Mouse (Mus musculus): ENCODE measurements at regions not wholly inside any gene's neighbourhood (a gene's known extent, or its start where the extent isn't known, plus 50 kb on each side); places are given as distances from the start of the nearest gene placed in this dataset.

DNA sequence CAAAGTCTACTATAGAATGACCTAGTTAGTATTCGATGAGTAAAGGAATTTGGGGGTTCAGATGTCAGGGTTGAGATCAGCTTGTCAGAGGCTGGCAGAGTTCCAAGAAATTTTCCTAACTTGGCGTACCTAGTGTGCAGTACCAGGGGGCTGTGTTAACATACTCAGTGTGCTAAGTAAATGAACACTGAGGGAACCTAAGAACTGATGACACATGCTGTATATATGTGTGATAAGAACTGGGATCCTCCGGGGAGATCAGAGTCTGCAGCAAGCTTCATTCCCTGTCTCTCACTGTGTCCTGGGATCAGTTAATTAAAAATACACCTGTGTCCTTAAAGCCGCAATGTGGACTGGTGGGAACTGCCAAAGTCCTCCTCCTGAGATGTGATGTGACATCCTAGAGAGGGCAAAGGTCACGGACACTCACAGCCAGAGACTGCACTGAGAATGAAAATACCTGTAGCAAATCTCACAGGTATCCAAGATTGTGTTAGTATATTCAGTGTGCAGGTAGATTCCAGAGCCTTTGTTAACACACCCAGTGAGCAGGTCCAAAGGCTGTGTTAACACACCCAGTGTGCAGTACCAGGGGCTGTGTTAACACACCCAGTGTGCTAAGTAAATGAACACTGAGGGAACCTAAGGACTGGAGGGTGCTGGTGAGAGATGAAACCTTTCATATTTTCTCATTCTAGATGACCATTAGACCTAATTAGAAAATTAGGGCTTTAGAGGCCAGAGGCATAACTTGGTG is 69.1 kb upstream of the Fhl2 start:
- H3K4me3 ChIP-seq (ENCODE audit: low read depth, low read length), result no peak overlapping the region
- DNase-seq (ENCODE audit: low spot score), result no peak

GRCm38 (mm10) chr1:43269685-43270084 is 72.9 kb upstream of the Fhl2 start:
- Histone ChIP-seq H3K9me3 (ENCODE audit: control insufficient read depth, low read length) (no peaks in the 10 kb centered on the region), H3K4me3 (ENCODE audit: low read depth, low read length) (no peak overlapping the region), H3K27ac (ENCODE audit: low read depth, low read length) (no peak overlapping the region), H3K36me3 (ENCODE audit: control insufficient read depth, insufficient read depth, low read length) (no peaks in the 10 kb centered on the region), H3K27me3 (ENCODE audit: control insufficient read depth, insufficient read depth, low read length) (no peaks in the 10 kb centered on the region), H3K4me2 (ENCODE audit: low read depth, low read length, severe bottlenecking) (no peak overlapping the region), H3K4me1 (replicated peaks; ENCODE audit: control insufficient read depth, insufficient read depth, low read length) (no peaks in the 10 kb centered on the region), H3K9ac (ENCODE audit: low read length) (no peak overlapping the region)
- 45% methylated on average over 7 of the region's 7 CpGs for WGBS
- no peak for ATAC-seq (replicated peaks; ENCODE audit: low FRiP score)
- peak; percentile 55 for DNase-seq (ENCODE audit: low spot score)

More for the DNA sequence above, 69.1 kb upstream of the Fhl2 start:
- Histone ChIP-seq H3K4me1 (replicated peaks; ENCODE audit: control insufficient read depth, insufficient read depth, low read length) (no peaks in the 10 kb centered on the region), H3K9me3 (ENCODE audit: control insufficient read depth, low read length) (no peaks in the 10 kb centered on the region), H3K36me3 (ENCODE audit: control insufficient read depth, insufficient read depth, low read length) (no peaks in the 10 kb centered on the region), H3K27me3 (ENCODE audit: control insufficient read depth, insufficient read depth, low read length) (no peaks in the 10 kb centered on the region), H3K27ac (ENCODE audit: low read depth, low read length) (no peak overlapping the region), H3K4me2 (ENCODE audit: low read depth, low read length, severe bottlenecking) (no peak overlapping the region), H3K9ac (ENCODE audit: low read length) (no peak overlapping the region)
- ATAC-seq (replicated peaks; ENCODE audit: low FRiP score), result no peak
- 86% methylated on average over 5 of the region's 5 CpGs for WGBS

DNA sequence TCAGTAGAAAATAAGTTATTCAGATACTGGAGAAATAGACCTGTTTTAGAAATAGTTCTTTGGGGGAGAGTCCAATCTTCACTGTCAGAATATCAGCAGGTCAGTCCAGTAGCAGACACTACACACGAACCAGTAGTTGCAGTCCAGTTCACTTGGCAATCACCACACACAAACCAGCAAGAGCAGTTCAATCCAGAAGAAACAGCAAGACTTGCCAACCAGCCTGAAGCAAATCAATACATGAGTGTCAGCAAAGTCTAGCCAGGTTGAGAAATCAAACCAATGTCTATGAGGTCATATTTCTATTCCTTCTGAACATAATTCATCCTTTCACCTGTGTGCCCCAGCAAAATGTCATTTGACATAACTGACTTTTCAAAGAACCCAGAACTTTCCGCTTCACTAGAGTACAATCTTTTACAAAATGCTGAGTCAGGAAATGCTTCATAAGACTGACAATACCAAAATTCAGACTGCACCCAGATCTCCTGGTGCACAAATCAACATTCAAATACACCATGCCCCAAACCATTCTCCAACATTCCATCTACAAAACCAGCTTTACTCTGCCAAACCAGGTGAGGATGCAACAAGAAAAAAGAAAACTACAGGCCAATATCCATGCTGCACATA is 76.6 kb upstream of the Fhl2 start:
- Histone ChIP-seq H3K4me3 (ENCODE audit: low read depth, low read length) (no peak overlapping the region), H3K27me3 (ENCODE audit: control insufficient read depth, insufficient read depth, low read length) (no peaks in the 10 kb centered on the region), H3K9me3 (ENCODE audit: control insufficient read depth, low read length) (no peaks in the 10 kb centered on the region), H3K4me1 (replicated peaks; ENCODE audit: control insufficient read depth, insufficient read depth, low read length) (no peaks in the 10 kb centered on the region), H3K9ac (ENCODE audit: low read length) (no peak overlapping the region), H3K4me2 (ENCODE audit: low read depth, low read length, severe bottlenecking) (no peak overlapping the region), H3K27ac (ENCODE audit: low read depth, low read length) (no peak overlapping the region), H3K36me3 (ENCODE audit: control insufficient read depth, insufficient read depth, low read length) (no peaks in the 10 kb centered on the region)
- 87% methylated on average over 2 of the region's 2 CpGs for WGBS
- DNase-seq (ENCODE audit: low spot score) (no peak), ATAC-seq (replicated peaks; ENCODE audit: low FRiP score) (no peak)

GRCm38 (mm10) chr1:43291736-43292135 is 95.0 kb upstream of the Fhl2 start:
- Histone ChIP-seq H3K27ac (ENCODE audit: low read depth, low read length) (no peak overlapping the region), H3K9ac (ENCODE audit: low read length) (no peak overlapping the region), H3K4me3 (ENCODE audit: low read depth, low read length) (no peak overlapping the region), H3K9me3 (ENCODE audit: control insufficient read depth, low read length) (no peaks in the 10 kb centered on the region), H3K4me1 (replicated peaks; ENCODE audit: control insufficient read depth, insufficient read depth, low read length) (no peaks in the 10 kb centered on the region), H3K4me2 (ENCODE audit: low read depth, low read length, severe bottlenecking) (no peak overlapping the region), H3K27me3 (ENCODE audit: control insufficient read depth, insufficient read depth, low read length) (no peaks in the 10 kb centered on the region), H3K36me3 (ENCODE audit: control insufficient read depth, insufficient read depth, low read length) (no peaks in the 10 kb centered on the region)
- WGBS, result 84% methylated on average over 8 of the region's 8 CpGs
- DNase-seq (ENCODE audit: low spot score) (no peak), ATAC-seq (replicated peaks; ENCODE audit: low FRiP score) (no peak)

GRCm38 (mm10) chr1:43292561-43292960 is 95.8 kb upstream of the Fhl2 start:
- Histone ChIP-seq H3K9ac (ENCODE audit: low read length) (no peak overlapping the region), H3K4me3 (ENCODE audit: low read depth, low read length) (no peak overlapping the region), H3K36me3 (ENCODE audit: control insufficient read depth, insufficient read depth, low read length) (no peaks in the 10 kb centered on the region), H3K9me3 (ENCODE audit: control insufficient read depth, low read length) (no peaks in the 10 kb centered on the region), H3K27ac (ENCODE audit: low read depth, low read length) (no peak overlapping the region), H3K4me1 (replicated peaks; ENCODE audit: control insufficient read depth, insufficient read depth, low read length) (no peaks in the 10 kb centered on the region), H3K27me3 (ENCODE audit: control insufficient read depth, insufficient read depth, low read length) (no peaks in the 10 kb centered on the region), H3K4me2 (ENCODE audit: low read depth, low read length, severe bottlenecking) (no peak overlapping the region)
- DNase-seq (ENCODE audit: low spot score) (no peak), ATAC-seq (replicated peaks; ENCODE audit: low FRiP score) (no peak)
- WGBS, result 95% methylated on average over 2 of the region's 2 CpGs

DNA sequence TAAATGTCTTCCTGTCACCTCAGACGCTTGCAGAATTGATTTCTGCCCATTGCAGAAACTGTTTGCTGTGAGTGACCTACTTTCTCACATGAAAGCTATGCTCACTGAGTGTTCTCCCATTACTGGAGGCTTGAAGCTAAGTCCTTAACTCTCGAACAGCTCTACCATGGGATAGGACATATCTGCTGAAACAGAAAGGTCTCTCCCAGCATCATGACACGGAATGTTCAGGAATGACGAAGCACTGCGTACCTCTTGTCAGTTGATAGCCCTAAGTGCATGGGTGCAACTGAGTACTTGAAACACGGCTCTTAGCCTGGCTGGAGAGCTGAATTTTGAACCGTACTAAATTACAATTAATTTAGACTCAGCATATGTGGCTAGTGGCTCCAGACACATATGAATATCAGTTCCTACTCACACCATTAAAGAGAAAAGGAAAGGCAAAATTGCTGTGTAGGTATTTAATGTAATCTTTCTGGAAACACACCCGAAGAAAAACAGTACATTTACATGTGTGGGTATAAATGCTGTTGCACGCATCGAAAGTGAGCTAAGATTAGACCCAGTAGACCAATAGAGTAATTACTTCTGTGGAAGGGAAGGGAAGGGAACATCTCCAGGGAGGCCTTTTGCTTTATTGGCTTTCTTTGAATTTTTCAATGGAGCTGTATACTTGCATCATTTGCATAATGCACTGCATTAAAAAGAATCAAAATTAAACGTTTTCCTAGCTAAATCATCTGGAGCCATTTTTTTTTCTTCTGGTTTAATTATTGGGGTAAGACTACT is 97.6 kb upstream of the Fhl2 start:
- no peak for DNase-seq (ENCODE audit: low spot score)
- 89% methylated on average over 11 of the region's 11 CpGs for WGBS
- H3K4me3 ChIP-seq (ENCODE audit: low read depth, low read length), result no peak overlapping the region
- no peak overlapping the region for H3K27ac ChIP-seq (ENCODE audit: low read depth, low read length)
- no peaks in the 10 kb centered on the region for H3K4me1 ChIP-seq (replicated peaks; ENCODE audit: control insufficient read depth, insufficient read depth, low read length)
- no peaks in the 10 kb centered on the region for H3K9me3 ChIP-seq (ENCODE audit: control insufficient read depth, low read length)
- H3K36me3 ChIP-seq (ENCODE audit: control insufficient read depth, insufficient read depth, low read length), result no peaks in the 10 kb centered on the region
- no peak overlapping the region for H3K4me2 ChIP-seq (ENCODE audit: low read depth, low read length, severe bottlenecking)
- H3K27me3 ChIP-seq (ENCODE audit: control insufficient read depth, insufficient read depth, low read length), result no peaks in the 10 kb centered on the region
- no peak for ATAC-seq (replicated peaks; ENCODE audit: low FRiP score)
- no peak overlapping the region for H3K9ac ChIP-seq (ENCODE audit: low read length)

GRCm38 (mm10) chr1:43297579-43297978 is 100.8 kb upstream of the Fhl2 start:
- no peak overlapping the region for H3K27ac ChIP-seq (ENCODE audit: low read depth, low read length)
- WGBS, result 81% methylated on average over 2 of the region's 2 CpGs
- no peak overlapping the region for H3K9ac ChIP-seq (ENCODE audit: low read length)
- H3K4me2 ChIP-seq (ENCODE audit: low read depth, low read length, severe bottlenecking), result no peak overlapping the region
- H3K36me3 ChIP-seq (ENCODE audit: control insufficient read depth, insufficient read depth, low read length), result no peaks in the 10 kb centered on the region
- ATAC-seq (replicated peaks; ENCODE audit: low FRiP score), result no peak
- no peak overlapping the region for H3K4me3 ChIP-seq (ENCODE audit: low read depth, low read length)
- DNase-seq (ENCODE audit: low spot score), result no peak
- no peaks in the 10 kb centered on the region for H3K9me3 ChIP-seq (ENCODE audit: control insufficient read depth, low read length)
- H3K4me1 ChIP-seq (replicated peaks; ENCODE audit: control insufficient read depth, insufficient read depth, low read length), result no peaks in the 10 kb centered on the region
- H3K27me3 ChIP-seq (ENCODE audit: control insufficient read depth, insufficient read depth, low read length), result no peaks in the 10 kb centered on the region

DNA sequence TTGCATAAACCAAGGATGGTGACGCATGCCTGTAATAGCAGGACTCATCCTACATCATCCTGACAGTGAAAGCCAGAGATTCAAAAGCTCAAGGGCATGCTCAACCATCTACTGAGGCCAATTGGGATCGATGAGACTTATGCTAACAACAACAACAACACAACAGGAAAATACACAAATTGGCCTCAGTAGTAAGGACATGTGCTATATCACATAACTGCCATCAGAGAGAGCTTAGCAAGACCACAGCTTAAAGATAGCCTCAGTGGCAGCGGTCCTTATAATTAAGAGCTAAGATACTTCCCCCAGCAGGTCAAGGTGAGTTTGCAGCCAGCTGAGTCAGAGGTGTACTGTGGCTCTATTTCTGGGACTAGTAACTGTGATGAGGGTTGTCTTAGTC is 102.0 kb upstream of the Fhl2 start:
- no peak overlapping the region for H3K27ac ChIP-seq (ENCODE audit: low read depth, low read length)
- H3K4me3 ChIP-seq (ENCODE audit: low read depth, low read length), result no peak overlapping the region
- no peaks in the 10 kb centered on the region for H3K27me3 ChIP-seq (ENCODE audit: control insufficient read depth, insufficient read depth, low read length)
- no peaks in the 10 kb centered on the region for H3K4me1 ChIP-seq (replicated peaks; ENCODE audit: control insufficient read depth, insufficient read depth, low read length)
- H3K9ac ChIP-seq (ENCODE audit: low read length), result no peak overlapping the region
- H3K9me3 ChIP-seq (ENCODE audit: control insufficient read depth, low read length), result no peaks in the 10 kb centered on the region
- H3K36me3 ChIP-seq (ENCODE audit: control insufficient read depth, insufficient read depth, low read length), result no peaks in the 10 kb centered on the region
- WGBS, result 85% methylated on average over 3 of the region's 3 CpGs
- DNase-seq (ENCODE audit: low spot score), result no peak
- H3K4me2 ChIP-seq (ENCODE audit: low read depth, low read length, severe bottlenecking), result no peak overlapping the region
- no peak for ATAC-seq (replicated peaks; ENCODE audit: low FRiP score)
